Mouse (Mus musculus) hindbrain, embryonic 16.5 days (tissue): ENCODE data around the gene Tpd52l1. TPM values are rescaled to one million over a fixed set of nuclear protein-coding genes. Genes with fewer than 3 reads are reported as not detected.

Experiments used
- ATAC-seq: fragments of 200-750 bp; cut with Nextera tagmentation; 2 replicates; pipeline ENCODE4 v1.8.0; 2017; ENCODE audit warnings: moderate TSS enrichment, moderate library complexity
- H3K27ac ChIP-seq: fragments of 300-500 bp; sonication (generic); 2 replicates; pipeline ENCODE4 v1.5.1; 2014; ENCODE audit warnings: low read depth, mild to moderate bottlenecking, control low read depth, low read length, moderate library complexity
- H3K27me3 ChIP-seq: fragments of 300-500 bp; sonication (generic); replicated peaks from 2 replicates; pipeline ENCODE4 v1.6.1; 2014; ENCODE audit warnings: low read length; ENCODE audit not compliant: control insufficient read depth, insufficient read depth
- H3K36me3 ChIP-seq: fragments of 300-500 bp; sonication (generic); 2 replicates; pipeline ENCODE4 v1.6.1; 2014; ENCODE audit warnings: mild to moderate bottlenecking, low read length, moderate library complexity, mixed read lengths; ENCODE audit not compliant: control insufficient read depth, insufficient read depth
- H3K4me1 ChIP-seq: fragments of 300-500 bp; sonication (generic); 2 replicates; pipeline ENCODE4 v1.6.1; 2014; ENCODE audit warnings: low read depth, low read length; ENCODE audit not compliant: control insufficient read depth, insufficient read depth
- H3K4me2 ChIP-seq: fragments of 300-500 bp; sonication (generic); 2 replicates; pipeline ENCODE4 v1.6.1; 2014; ENCODE audit warnings: mild to moderate bottlenecking, low read length, control low read depth, moderate library complexity
- H3K4me3 ChIP-seq: fragments of 300-500 bp; sonication (generic); 2 replicates; pipeline ENCODE4 v1.5.1; 2014; ENCODE audit warnings: mild to moderate bottlenecking, low read length, control low read depth, moderate library complexity
- H3K9ac ChIP-seq: fragments of 300-500 bp; sonication (generic); 2 replicates; pipeline ENCODE4 v1.6.1; 2014; ENCODE audit warnings: low read depth, mild to moderate bottlenecking, control low read depth, low read length, moderate library complexity
- H3K9me3 ChIP-seq: fragments of 300-500 bp; sonication (generic); 2 replicates; pipeline ENCODE4 v1.6.1; 2014; ENCODE audit warnings: mild to moderate bottlenecking, low read length, moderate library complexity; ENCODE audit not compliant: control insufficient read depth
- WGBS: fragments of 180-500 bp; shearing (Covaris S2); extraction: QIAGEN DNeasy Blood & Tissue Kit; methylation state at CpG from one replicate; pipeline ENCODE4 v1.1.7; 2014; 5-methylcytosine and 5-hydroxymethylcytosine counted together
- polyA plus RNA-seq: library from polyadenylated mRNA; unstranded; fragments of >200 nt; fragmentation: Nextera tagmentation; extraction: Ambion mirVana; gene quantifications from 2 replicates; pipeline ENCODE4 v1.2.1, GENCODE M21; 2015

Tpd52l1 gene
- polyA plus RNA-seq, 1 experiment from 2014 or later: 55.9 TPM

- Histone ChIP-seq H3K4me2 (no peak overlapping the region), H3K9me3 (no peaks in the 10 kb centered on the region), H3K9ac (no peak overlapping the region), H3K36me3 (no peaks in the 10 kb centered on the region), H3K4me3 (no peak overlapping the region), H3K27ac (no peak overlapping the region), H3K4me1 (no peaks in the 10 kb centered on the region), H3K27me3 (no peaks in the 10 kb centered on the region)
- peak; percentile 76 for ATAC-seq
- 31% methylated on average over 5 of the region's 5 CpGs for WGBS
Observed at GRCm38 (mm10) chr10:31295705-31296104, 150.1 kb downstream of the Tpd52l1 start.

- H3K9ac ChIP-seq: no peak overlapping the region
- no peaks in the 10 kb centered on the region for H3K4me1 ChIP-seq
- no peak overlapping the region for H3K27ac ChIP-seq
- ATAC-seq: no peak
- no peaks in the 10 kb centered on the region for H3K9me3 ChIP-seq
- H3K27me3 ChIP-seq: no peaks in the 10 kb centered on the region
- H3K4me2 ChIP-seq: no peak overlapping the region
- no peak overlapping the region for H3K4me3 ChIP-seq
- H3K36me3 ChIP-seq: no peaks in the 10 kb centered on the region
- WGBS: 89% methylated on average over 4 of the region's 4 CpGs
Observed at GRCm38 (mm10) chr10:31288697-31289390, 156.9 kb downstream of the Tpd52l1 start.

GRCm38 (mm10) chr10:31287787-31288186, 158.0 kb downstream of the Tpd52l1 start:
- Histone ChIP-seq H3K27me3 (no peaks in the 10 kb centered on the region), H3K9me3 (no peaks in the 10 kb centered on the region), H3K27ac (no peak overlapping the region), H3K4me3 (no peak overlapping the region), H3K4me2 (no peak overlapping the region), H3K9ac (no peak overlapping the region), H3K36me3 (no peaks in the 10 kb centered on the region), H3K4me1 (no peaks in the 10 kb centered on the region)
- ATAC-seq: no peak

Other genes with a start within 250 kb of the Tpd52l1 start
- 59.9 and 64.1 TPM in 2 replicates for gene Hddc2, start 132.6 kb downstream of the Tpd52l1 start, polyA plus RNA-seq
- gene Rnf217, start 163.2 kb upstream of the Tpd52l1 start, polyA plus RNA-seq: 1.6 TPM in 2 replicates